Mouse (Mus musculus) adrenal gland, postnatal 14 days (tissue): Measurements from ENCODE around the gene Sh3bgr. TPM values are rescaled to one million over a fixed set of nuclear protein-coding genes. Genes with fewer than 3 reads are reported as not detected.

ENCODE experiments used
- DNase-seq: peaks from one replicate; pipeline ENCODE4 v3.0.0; 2021; ENCODE audit warnings: mixed read lengths
- total RNA-seq: library from RNA; stranded (reverse); gene quantifications from 2 replicates; pipeline ENCODE4 v1.2.3, GENCODE M21; 2021

The Sh3bgr gene
- total RNA-seq, 1 experiment from 2014 or later = 7.9 TPM

- no peak for DNase-seq
These were observed 10.6 kb downstream of the Sh3bgr start for GRCm38 (mm10) chr16:96210856-96211255.

DNA sequence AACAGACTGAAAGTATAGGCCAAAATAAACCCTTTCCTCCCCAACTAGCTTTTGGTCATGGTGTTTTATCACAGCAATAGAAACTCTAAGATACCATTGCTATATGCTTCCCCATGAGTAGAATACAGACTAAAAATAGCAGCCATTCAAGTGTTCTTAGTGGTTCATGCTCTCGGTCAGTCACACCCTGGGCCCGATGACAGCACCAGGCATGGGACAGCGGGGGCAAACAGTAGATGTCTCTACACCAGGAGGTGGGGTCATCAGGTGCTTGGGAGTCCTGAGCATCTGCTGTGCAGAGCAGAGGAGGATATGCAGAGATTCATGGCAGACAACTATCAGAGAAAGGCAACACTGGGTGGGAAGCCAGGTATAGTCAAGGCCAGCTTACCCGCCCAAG is 12.8 kb downstream of the Sh3bgr start:
- no peak for DNase-seq

- DNase-seq = no peak
These were observed 21.2 kb downstream of the Sh3bgr start for GRCm38 (mm10) chr16:96221491-96221890.

DNA sequence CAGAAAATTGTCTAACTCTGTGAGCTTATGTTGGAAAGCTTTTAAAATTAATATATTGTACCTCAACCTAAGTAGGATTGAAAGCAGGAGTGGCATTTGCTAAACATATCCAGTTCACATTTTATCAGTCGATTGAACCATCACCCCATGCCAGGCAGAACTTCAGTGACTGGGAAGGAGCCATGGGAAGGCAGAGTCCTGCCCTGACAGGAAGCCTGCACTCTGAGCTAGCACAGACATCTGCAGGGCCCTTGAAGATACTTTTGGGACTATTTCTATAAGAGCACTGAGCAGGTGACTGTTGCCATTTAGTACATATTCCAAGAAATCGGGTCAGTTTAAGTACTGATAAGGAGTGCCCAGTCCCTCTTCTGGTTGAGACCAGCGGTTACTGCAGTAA is 21.7 kb downstream of the Sh3bgr start:
- DNase-seq = no peak

DNA sequence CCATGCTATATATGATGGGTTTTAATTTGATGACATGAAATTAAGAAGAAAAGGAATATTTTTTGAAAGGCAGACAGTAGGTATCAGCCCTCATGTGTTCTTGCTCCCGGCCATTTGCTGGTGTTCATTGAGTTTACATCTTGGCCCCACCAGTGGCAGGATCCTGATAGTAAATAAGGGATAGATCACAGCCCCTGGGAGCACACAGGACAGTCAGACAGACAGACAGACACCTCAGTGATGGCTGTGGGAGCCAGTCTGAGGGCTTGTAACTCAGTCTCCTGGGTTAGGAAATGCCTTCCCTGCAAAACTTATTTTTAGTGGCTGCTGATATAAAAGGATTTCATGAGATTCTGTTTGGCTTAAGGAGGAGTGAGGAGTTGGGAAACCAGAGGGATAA is 22.2 kb downstream of the Sh3bgr start:
- no peak for DNase-seq

- no peak for DNase-seq
These were observed 28.2 kb downstream of the Sh3bgr start for GRCm38 (mm10) chr16:96228438-96228837.

- DNase-seq = no peak
These were observed 28.9 kb downstream of the Sh3bgr start for GRCm38 (mm10) chr16:96229044-96229555.

GRCm38 (mm10) chr16:96230411-96230810 is 30.2 kb downstream of the Sh3bgr start:
- DNase-seq = peak; percentile 88

DNA sequence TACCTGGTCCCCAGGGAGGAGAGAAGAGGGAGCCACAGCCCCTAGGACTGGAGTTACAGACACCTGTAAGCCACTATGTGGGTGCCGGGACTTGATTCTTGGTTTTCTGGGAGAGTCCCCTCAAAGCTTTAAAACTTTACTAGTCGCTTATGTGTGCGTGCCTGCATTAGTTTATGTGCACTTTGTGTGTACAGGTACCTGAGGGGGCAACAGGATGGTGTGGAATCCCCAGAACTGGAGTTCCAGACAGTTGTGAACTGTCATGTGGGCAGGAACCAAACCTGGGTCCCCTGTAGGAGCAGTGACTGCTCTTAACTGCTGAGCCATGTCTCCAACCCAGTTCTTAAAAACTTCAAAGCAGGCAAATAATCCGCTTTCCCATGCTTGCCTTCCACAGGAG is 31.0 kb downstream of the Sh3bgr start:
- DNase-seq = no peak

DNA sequence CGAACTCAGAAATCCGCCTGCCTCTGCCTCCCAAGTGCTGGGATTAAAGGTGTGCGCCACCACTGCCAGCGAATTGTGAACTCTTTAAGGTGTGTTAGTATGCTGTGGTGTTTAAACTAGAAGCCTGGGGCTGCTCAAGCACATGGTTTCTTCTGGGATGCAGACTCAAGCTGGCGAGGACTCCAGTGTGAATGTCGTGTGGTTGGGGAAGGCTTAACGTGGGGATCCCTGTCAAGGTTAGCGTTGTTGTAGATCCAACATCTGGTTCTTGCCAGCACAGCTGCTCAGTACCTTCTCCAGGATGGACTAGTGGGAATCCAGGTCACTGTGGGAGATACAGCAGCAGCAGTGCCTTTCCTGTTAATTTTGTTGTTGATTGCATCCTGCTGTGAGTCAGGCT is 31.7 kb downstream of the Sh3bgr start:
- no peak for DNase-seq

DNA sequence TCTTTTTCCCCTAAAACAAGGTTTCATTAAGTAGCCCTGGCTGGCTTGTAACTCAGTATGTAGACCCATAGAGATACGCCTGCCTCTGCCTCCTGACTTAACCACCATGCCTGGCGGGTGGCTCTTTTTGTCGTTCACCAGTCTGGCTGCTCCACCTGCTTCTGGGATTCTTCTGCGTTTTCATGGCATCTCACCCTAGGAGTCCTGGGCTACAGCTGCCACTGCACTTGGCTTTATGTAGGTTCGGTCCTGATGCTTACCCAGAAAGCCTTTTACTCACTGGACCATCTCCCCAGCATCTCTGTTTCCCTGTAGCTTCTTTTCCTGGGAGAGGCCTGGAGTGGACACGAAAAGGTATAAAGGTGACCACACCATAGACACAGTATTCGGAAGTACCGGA is 33.7 kb downstream of the Sh3bgr start:
- no peak for DNase-seq

DNA sequence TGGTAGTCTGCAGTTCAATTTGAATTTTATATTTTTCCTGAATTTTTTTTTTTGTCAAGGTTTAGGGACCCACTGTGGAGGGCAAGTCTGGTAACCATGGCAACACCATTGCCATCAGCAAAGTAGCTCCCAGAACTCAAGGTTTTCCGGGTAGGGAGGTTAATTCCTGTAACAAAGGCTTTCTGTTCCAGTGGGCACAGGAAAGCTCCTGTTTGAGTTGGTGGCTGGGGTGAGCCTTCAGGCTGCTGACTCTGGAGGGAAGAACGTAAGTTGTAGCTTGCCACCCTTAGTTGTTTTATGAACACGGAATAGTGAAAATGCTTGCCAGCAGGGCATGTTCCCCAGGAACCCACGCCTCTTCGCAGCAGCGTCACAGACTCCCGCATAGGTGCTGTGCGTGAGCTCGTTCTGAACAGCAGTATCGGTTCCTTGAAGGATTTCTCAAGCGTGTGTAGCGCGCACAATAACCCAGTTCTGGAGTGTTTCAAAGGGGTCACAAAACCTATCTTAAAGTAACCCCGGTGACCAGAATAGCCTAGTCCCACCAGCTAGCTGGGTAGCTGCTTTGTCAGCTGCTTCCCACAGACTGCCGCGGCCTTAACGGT is 35.2 kb downstream of the Sh3bgr start, which contains the start of gene B3galt5:
Gene B3galt5, plus strand, starts transcription at position 436 of the 605 bp plus-strand sequence.
- DNase-seq = no peak

- DNase-seq = no peak
These were observed 44.2 kb downstream of the Sh3bgr start for GRCm38 (mm10) chr16:96244496-96244895.

DNA sequence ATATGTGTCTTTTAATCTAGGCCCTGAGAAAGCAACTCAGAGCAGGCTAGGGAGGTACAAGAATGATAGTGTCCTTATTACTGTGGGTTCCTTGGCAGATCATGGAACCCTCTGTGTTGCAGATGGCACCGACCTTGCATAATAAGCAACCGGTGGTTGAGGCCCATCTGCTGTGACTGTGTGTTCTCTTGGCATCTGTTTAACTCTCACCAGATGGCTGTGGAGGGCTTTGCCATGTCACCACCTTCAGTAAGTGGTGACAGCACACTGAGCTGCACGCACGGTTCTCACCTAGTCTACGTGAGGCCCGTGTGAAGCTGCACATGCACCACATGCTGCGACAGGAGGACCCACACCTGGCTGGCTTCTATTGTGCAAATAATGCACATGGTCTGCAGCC is 49.4 kb downstream of the Sh3bgr start:
- no peak for DNase-seq

- no peak for DNase-seq
These were observed 51.9 kb downstream of the Sh3bgr start for GRCm38 (mm10) chr16:96252146-96252545.

DNA sequence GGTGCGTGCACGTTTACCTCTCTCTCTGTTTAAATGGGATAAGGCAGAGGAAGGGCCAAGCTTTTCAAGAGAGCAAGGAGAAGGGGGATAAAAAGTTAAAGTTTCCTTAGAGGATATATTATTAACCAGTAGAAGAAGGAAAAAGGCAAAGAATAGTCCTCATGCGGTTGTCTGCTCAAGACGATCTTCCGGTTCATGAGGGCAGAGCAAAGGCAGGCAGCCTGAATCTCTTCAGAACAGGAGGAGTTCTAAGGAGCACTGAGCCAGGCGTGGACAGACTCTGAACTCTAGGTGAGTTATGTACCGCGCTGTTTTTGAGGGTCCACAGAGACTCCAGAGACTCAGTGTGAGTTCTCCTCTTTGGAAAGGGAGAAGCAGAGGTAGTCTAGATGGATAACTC is 58.2 kb downstream of the Sh3bgr start:
- no peak for DNase-seq

DNA sequence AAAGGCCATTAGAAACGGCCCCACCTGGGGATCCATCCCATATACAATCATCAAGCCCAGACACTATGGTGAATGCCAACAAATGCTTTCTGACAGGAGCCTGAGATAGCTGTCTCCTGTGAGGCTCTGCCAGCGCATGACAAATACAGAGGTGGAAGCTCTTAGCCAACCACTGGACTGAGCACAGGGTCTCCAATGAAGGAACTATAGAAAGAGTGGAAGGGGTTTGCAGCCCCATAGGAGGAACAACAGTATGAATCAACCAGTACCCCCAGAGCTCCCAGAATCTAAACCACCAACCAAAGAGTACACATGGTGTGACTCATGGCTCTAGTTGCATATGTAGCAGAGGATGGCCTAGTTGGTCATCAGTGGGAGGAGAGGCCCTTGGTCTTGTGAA is 71.5 kb downstream of the Sh3bgr start:
- no peak for DNase-seq

- DNase-seq = no peak
These were observed 72.8 kb downstream of the Sh3bgr start for GRCm38 (mm10) chr16:96272929-96273619.

DNA sequence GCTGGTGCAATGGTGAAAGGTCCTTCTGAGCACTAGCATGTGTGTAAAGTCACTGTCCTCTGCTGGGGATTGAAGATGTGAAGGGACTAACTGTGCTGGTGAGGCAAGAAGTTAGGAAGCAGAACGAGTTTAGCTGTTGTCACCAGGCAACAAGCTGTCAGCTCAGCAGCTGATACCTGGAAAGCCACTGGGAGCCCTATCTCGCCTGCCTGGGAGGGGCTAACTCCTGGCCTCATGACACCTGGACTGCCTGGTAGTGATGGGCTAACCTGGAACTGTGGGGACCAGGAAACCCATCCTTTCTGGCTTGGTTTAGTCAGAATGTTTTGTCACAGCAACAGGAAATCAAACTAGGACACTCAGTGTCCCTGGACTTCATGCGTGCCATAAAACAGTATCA is 76.3 kb downstream of the Sh3bgr start:
- no peak for DNase-seq

Other genes starting within 250 kb of the Sh3bgr start
- 35.4 and 38.8 TPM in 2 replicates for gene Psmg1, start 209.5 kb upstream of the Sh3bgr start, total RNA-seq
- gene Brwd1, start 117.9 kb upstream of the Sh3bgr start, total RNA-seq = 70.4 and 74.8 TPM in 2 replicates
- 234 and 260 TPM in 2 replicates for gene Hmgn1, start 72.7 kb upstream of the Sh3bgr start, total RNA-seq
- 17.7 and 23.2 TPM in 2 replicates for gene Wrb, start 55.0 kb upstream of the Sh3bgr start, total RNA-seq
- 0.85 and 2.5 TPM in 2 replicates for gene Lca5l, start 8.2 kb upstream of the Sh3bgr start, total RNA-seq
- 0.30 TPM in 1 of 2 replicates, not detected in the other for gene B3galt5, start 35.4 kb downstream of the Sh3bgr start, total RNA-seq
- gene Itgb2l, start 243.2 kb downstream of the Sh3bgr start, total RNA-seq = 0.23 and 0.30 TPM in 2 replicates